Mouse (Mus musculus) heart, embryonic 12.5 days (tissue): ENCODE measurements around the gene Dnajb8. TPM values are rescaled to one million over a fixed set of nuclear protein-coding genes. Genes with fewer than 3 reads are reported as not detected.

Experiments
- ATAC-seq: fragments of 200-750 bp; cut with Nextera tagmentation; 2 replicates; pipeline ENCODE4 v1.8.0; 2017; ENCODE audit warnings: moderate TSS enrichment, moderate library complexity; ENCODE audit not compliant: insufficient number of reproducible peaks, low FRiP score
- H3K27ac ChIP-seq: fragments of 300-500 bp; sonication (generic); 2 replicates; pipeline ENCODE4 v1.5.1; 2016; ENCODE audit warnings: mild to moderate bottlenecking, moderate library complexity; ENCODE audit not compliant: poor library complexity, severe bottlenecking
- H3K27me3 ChIP-seq: fragments of 300-500 bp; sonication (generic); replicated peaks from 2 replicates; pipeline ENCODE4 v1.6.1; 2016; ENCODE audit warnings: mild to moderate bottlenecking, moderate library complexity
- H3K36me3 ChIP-seq: fragments of 300-500 bp; sonication (generic); 2 replicates; pipeline ENCODE4 v1.6.1; 2016; ENCODE audit warnings: mild to moderate bottlenecking, moderate library complexity
- H3K4me1 ChIP-seq: fragments of 300-500 bp; sonication (generic); replicated peaks from 2 replicates; pipeline ENCODE4 v1.6.1; 2016; ENCODE audit warnings: mild to moderate bottlenecking
- H3K4me2 ChIP-seq: fragments of 300-500 bp; sonication (generic); 2 replicates; pipeline ENCODE4 v1.6.1; 2016; ENCODE audit warnings: mild to moderate bottlenecking, moderate library complexity
- H3K4me3 ChIP-seq: fragments of 300-500 bp; sonication (generic); 2 replicates; pipeline ENCODE4 v1.5.1; 2016; ENCODE audit warnings: mild to moderate bottlenecking
- H3K9ac ChIP-seq: fragments of 300-500 bp; sonication (generic); 2 replicates; pipeline ENCODE4 v1.6.1; 2016; ENCODE audit warnings: mild to moderate bottlenecking, moderate library complexity
- H3K9me3 ChIP-seq: fragments of 300-500 bp; sonication (generic); replicated peaks from 2 replicates; pipeline ENCODE4 v1.6.1; 2016; ENCODE audit warnings: mild to moderate bottlenecking, moderate library complexity
- whole genome bisulfite sequencing: fragments of 180-500 bp; shearing (Covaris S2); methylation state at CpG from one replicate; pipeline ENCODE4 v1.1.7; 2016; 5-methylcytosine and 5-hydroxymethylcytosine counted together
- polyA plus RNA-seq: library from polyadenylated mRNA; unstranded; fragments of >200 nt; fragmentation: Nextera tagmentation; extraction: Ambion mirVana; gene quantifications from 2 replicates; pipeline ENCODE4 v1.2.1, GENCODE M21; 2016

Gene Dnajb8
- polyA plus RNA-seq, 1 experiment from 2014 or later = not detected

- H3K4me2 ChIP-seq = peak within 1 kb of the TSS; percentile 90
- peak within 1 kb of the TSS; percentile 67 for H3K9ac ChIP-seq
- peaks cover 54% of the 10 kb centered on the region for H3K4me1 ChIP-seq
- WGBS = 1% methylated on average over 55 of the region's 57 CpGs
- no peaks in the 10 kb centered on the region for H3K9me3 ChIP-seq
- H3K36me3 ChIP-seq = no peaks in the 10 kb centered on the region
- H3K4me3 ChIP-seq = peak within 1 kb of the TSS; percentile 48
- no peak for ATAC-seq
- H3K27me3 ChIP-seq = peaks cover 97% of the 10 kb centered on the region
- H3K27ac ChIP-seq = no peak within 1 kb of the TSS
Observed at GRCm38 (mm10) chr6:88193433-88194052, 28.5 kb upstream of the Dnajb8 start, which contains the start of gene Gata2. Gene Gata2, plus strand, starts transcription at chr6:88193891.

- Histone ChIP-seq H3K9me3 (no peaks in the 10 kb centered on the region), H3K9ac (peak overlapping the region; percentile 67), H3K4me1 (peaks cover 49% of the 10 kb centered on the region), H3K27me3 (peaks cover 97% of the 10 kb centered on the region), H3K4me2 (peak overlapping the region; percentile 90), H3K36me3 (no peaks in the 10 kb centered on the region), H3K27ac (no peak overlapping the region), H3K4me3 (peak overlapping the region; percentile 48)
- 3% methylated on average over 58 of the region's 58 CpGs for WGBS
- ATAC-seq = no peak
Observed at GRCm38 (mm10) chr6:88194053-88194977, 27.8 kb upstream of the Dnajb8 start.

- Histone ChIP-seq H3K4me3 (no peak overlapping the region), H3K36me3 (no peaks in the 10 kb centered on the region), H3K27ac (no peak overlapping the region), H3K4me2 (peak overlapping the region; percentile 90), H3K9ac (0 out of 2 replicates have a peak overlapping the region, but pooled peaks have one; percentile 38), H3K27me3 (peaks cover 98% of the 10 kb centered on the region), H3K9me3 (no peaks in the 10 kb centered on the region), H3K4me1 (peaks cover 50% of the 10 kb centered on the region)
- ATAC-seq = no peak
- 20% methylated on average over 7 of the region's 7 CpGs for WGBS
Observed at GRCm38 (mm10) chr6:88194978-88195325, 27.1 kb upstream of the Dnajb8 start.

- Histone ChIP-seq H3K9ac (peak overlapping the region; percentile 76), H3K36me3 (no peaks in the 10 kb centered on the region), H3K4me2 (peak overlapping the region; percentile 90), H3K4me3 (peak overlapping the region; percentile 56), H3K4me1 (peaks cover 44% of the 10 kb centered on the region), H3K27me3 (peaks cover 99% of the 10 kb centered on the region), H3K9me3 (no peaks in the 10 kb centered on the region), H3K27ac (0 out of 2 replicates have a peak overlapping the region, but pooled peaks have one; percentile 36)
- WGBS = 4% methylated on average over 33 of the region's 33 CpGs
- ATAC-seq = no peak
Observed at GRCm38 (mm10) chr6:88196054-88196732, 25.9 kb upstream of the Dnajb8 start.

- WGBS = 0% methylated on average over 44 of the region's 44 CpGs
- Histone ChIP-seq H3K27me3 (peaks cover 99% of the 10 kb centered on the region), H3K4me2 (peak overlapping the region; percentile 90), H3K4me1 (peaks cover 44% of the 10 kb centered on the region), H3K9me3 (no peaks in the 10 kb centered on the region), H3K36me3 (no peaks in the 10 kb centered on the region), H3K9ac (peak overlapping the region; percentile 76), H3K27ac (peak overlapping the region; percentile 36), H3K4me3 (peak overlapping the region; percentile 56)
- 0 out of 2 replicates have a peak, but pooled peaks have one; percentile 2 for ATAC-seq
Observed at GRCm38 (mm10) chr6:88196733-88197312, 25.2 kb upstream of the Dnajb8 start.

GRCm38 (mm10) chr6:88197313-88198069, 24.6 kb upstream of the Dnajb8 start:
- Histone ChIP-seq H3K27me3 (peaks cover 99% of the 10 kb centered on the region), H3K27ac (peak overlapping the region; percentile 36), H3K4me1 (peaks cover 47% of the 10 kb centered on the region)

GRCm38 (mm10) chr6:88198070-88198940, 23.8 kb upstream of the Dnajb8 start:
- Histone ChIP-seq H3K4me1 (peaks cover 54% of the 10 kb centered on the region), H3K27me3 (peaks cover 94% of the 10 kb centered on the region), H3K36me3 (no peaks in the 10 kb centered on the region), H3K9ac (peak overlapping the region; percentile 70), H3K27ac (peak overlapping the region; percentile 25; the same call in 1 of the 2 replicates), H3K4me3 (peak overlapping the region; percentile 56), H3K9me3 (no peaks in the 10 kb centered on the region), H3K4me2 (peak overlapping the region; percentile 90)
- ATAC-seq = peak; percentile 65
- under 1% methylated on average over 61 of the region's 62 CpGs for WGBS

More at GRCm38 (mm10) chr6:88197313-88198069, 24.6 kb upstream of the Dnajb8 start:
- ATAC-seq = peak; percentile 31; the same call in 1 of the 2 replicates
- Histone ChIP-seq H3K4me2 (peak overlapping the region; percentile 90), H3K9ac (peak overlapping the region; percentile 76), H3K36me3 (no peaks in the 10 kb centered on the region), H3K4me3 (peak overlapping the region; percentile 56), H3K9me3 (no peaks in the 10 kb centered on the region)
- WGBS = 1% methylated on average over 39 of the region's 39 CpGs

GRCm38 (mm10) chr6:88199001-88199717, 22.9 kb upstream of the Dnajb8 start:
- 0 out of 2 replicates have a peak overlapping the region, but pooled peaks have one; percentile 2 for H3K27ac ChIP-seq
- H3K9ac ChIP-seq = peak overlapping the region; percentile 70
- WGBS = under 1% methylated on average over 39 of the region's 39 CpGs
- H3K36me3 ChIP-seq = no peaks in the 10 kb centered on the region
- peak overlapping the region; percentile 56 for H3K4me3 ChIP-seq
- no peak for ATAC-seq
- peaks cover 94% of the 10 kb centered on the region for H3K27me3 ChIP-seq
- H3K4me2 ChIP-seq = peak overlapping the region; percentile 90
- H3K4me1 ChIP-seq = peaks cover 54% of the 10 kb centered on the region
- no peaks in the 10 kb centered on the region for H3K9me3 ChIP-seq
